Mouse (Mus musculus): ENCODE results near the gene Zmynd19. TPM values are rescaled to one million over a fixed set of nuclear protein-coding genes. Genes with fewer than 3 reads are reported as not detected.

Zmynd19 gene
- 20.8 TPM for polyA plus RNA-seq (2017; shearing (Covaris generic))

DNA sequence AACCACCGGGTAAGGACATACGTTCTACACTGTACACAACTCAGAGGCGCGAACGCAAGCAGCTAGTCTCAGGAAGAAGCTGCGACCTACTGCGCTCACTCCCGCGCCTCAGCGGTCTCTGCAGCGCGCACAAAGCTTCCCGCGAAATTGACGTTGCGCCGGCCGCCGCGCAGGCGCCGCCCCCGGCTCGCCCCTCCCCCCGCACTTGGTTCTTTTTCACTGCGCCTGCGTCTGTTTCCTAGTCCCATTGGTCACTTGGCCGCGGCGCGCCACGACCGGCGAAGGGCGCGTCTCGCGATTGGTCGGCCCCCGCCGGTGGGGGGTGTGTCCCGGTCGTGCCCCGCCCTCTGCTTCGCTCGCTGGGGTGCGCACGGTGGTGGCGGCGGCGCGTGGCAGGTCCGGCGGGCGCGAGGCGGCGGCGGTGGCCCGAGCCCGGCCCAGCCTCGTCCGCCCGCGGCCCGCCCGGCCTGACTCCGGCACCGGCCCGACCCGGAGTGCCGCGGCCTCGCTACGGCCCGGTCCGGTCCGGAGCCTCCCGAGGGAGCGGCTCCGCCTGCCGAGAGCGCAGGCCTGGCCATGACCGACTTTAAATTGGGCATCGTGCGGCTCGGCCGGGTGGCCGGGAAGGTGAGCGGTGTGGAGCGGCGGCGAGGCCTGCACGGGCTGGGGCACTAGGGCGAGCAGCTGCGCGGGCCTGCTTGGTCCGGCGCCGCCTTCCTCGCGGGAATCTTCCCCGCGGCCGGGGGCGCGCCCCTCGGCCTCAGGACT is at the start of gene Zmynd19:
Gene Zmynd19 (plus strand): TSS at position 372 of the 768 bp plus-strand sequence.

DNA sequence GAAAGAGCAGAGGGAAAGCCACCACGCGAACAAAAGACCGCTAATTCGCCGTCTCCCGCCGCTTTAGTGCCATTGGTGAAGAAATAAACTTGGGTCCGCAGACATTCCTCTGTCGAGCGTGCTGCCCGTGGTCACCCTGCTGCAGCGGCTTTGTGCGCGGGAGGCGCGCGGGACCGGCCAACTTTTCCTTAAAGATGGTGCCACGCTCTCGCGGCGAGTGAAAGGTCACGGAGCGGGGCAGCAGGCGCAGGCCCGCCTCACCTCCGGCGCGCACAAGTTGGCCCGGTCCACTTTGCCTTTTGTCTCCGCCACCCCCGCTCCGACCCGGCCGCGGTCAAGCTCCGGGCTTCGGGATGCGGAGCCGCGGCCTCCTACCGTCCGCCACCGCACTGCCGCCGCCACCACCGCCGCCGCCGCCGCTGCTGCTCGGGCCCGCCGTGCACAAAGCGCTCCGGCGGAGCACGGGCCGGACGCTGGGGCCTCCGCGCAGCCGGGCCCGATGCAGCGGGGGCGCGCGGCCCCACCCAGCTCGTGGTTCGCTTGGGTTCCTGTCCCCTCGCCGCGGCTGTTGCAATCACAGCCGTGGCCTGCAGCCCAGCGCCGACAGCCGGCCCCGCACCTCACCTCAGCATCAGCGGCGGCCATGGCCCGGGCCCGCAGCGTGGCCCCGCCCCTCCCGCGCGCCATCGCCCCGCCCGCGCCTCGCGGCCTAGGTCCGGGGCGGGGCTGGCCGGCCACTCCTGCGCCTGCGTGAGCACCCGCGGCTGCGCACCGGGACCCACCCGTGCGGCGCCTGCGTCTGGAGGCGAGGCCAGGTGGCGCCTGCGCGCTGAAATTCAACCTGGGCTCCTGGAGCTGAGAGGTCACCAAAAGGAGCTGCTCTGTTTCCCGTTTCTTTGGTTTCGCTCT is 30.4 kb upstream of the Zmynd19 start, which contains the start of gene Ehmt1:
Gene Ehmt1 (minus strand): TSS at position 685 of the 909 bp plus-strand sequence.

DNA sequence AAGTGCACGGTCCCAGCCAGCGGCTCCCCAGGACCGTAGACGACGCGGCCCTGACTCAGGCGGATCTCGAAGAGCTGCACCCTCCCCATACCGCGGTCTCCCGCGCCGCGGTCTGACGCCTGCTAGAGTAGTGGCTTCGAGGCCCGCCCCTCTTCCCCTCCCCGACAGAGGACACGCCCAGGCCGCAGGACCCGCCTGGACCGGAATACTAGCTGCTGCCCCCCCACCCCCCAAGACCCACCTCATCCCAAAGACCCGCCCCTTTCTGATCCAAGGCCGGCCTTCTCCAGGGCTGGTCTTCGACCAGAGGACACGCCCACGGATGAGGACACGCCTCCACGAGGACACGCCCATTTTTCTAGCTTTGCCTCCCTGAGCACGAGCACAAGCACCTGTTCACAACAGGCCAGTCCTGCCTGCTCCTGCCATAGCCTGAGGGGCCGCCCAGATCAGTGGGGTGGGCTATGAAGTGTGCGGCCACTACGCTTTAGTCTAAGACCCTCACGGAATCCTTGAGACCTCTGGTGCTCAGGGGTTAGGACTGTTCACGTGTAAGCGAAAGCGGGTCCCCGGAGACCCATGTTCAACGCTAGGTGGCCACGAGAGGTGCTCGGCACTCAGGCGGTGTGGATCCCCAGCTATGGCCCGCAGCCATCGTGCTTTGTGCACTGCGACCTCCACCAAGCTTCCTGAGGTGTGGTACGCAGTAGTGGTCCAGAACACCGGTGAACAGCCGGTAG is 14.4 kb upstream of the Zmynd19 start, which contains the start of gene Arrdc1:
Gene Arrdc1 (minus strand): TSS at position 196 of the 740 bp plus-strand sequence.

DNA sequence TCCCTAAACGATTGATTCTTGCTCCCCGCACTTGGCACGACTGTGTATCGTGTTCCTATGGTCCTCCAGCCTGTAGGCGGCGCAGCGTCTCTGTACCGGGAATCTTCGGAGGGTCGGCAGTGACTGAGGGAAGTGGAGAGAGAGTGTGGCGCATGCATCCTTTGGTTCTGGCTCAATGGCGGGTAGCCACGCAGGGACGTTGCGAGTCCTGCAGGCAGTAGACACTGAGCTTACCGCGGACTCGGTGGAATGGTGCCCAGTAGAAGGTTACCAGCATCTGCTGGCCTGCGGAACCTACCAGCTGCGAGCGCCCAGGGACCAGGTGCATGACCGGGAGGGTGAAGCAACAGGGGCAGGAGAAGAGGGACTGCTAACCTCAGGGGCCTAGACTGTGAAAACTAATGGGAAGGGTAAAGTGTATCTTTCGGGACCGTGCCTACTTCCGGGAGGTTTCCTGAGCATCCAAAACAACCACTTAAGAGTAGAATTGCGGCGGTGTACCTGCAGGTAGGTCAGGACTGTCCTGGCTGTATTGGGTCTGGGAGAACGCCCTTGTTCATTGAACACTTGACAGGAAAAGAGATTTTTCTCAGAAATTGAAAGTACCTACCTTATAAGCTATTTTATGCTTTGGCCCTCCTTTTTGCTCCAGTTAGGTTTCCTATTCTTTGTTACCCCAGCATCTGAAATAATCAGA is 12.9 kb downstream of the Zmynd19 start, which contains the start of gene Dph7:
Gene Dph7 (plus strand): TSS at position 97 of the 697 bp plus-strand sequence.

DNA sequence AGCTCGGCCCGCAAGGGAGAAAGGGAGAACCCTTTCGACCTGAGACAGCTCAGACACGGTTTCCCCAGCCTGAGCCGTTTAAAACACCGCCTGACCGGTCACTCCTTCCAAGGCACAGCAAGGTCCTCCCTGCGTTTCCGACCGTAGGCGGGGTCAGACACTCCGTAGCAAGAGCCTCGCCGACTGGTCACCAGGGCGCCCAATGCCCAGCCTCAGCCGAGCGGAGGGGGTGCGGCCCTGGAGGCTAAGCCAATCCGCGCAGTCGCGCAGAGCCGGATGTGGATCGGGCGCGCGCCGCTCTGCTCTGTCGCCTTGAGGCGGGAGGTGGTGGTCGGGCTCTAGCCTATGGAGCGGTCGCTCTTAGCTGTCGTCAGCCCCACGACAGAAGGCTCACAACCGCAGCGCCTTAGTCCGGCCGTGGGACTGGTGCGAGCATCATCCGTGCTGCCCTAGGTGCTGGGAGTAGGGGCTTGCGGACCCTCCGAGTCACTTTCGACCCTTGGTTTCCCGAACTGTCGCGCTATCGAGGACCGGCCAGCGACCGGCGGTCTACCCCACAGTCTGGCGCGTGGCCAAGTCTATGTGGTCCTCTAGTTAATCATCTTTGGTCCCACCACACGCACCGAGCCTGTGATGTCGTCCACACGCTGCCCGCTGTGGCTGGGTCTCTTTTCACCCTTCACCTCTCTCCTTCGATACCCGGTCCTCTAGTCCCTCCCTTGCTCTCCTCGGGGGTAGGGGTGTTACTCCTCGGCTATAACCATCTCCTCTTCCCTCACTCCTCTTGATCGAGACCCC is 25.5 kb downstream of the Zmynd19 start, which contains the start of gene Mrpl41:
Gene Mrpl41 (minus strand): TSS at position 193 of the 798 bp plus-strand sequence.

DNA sequence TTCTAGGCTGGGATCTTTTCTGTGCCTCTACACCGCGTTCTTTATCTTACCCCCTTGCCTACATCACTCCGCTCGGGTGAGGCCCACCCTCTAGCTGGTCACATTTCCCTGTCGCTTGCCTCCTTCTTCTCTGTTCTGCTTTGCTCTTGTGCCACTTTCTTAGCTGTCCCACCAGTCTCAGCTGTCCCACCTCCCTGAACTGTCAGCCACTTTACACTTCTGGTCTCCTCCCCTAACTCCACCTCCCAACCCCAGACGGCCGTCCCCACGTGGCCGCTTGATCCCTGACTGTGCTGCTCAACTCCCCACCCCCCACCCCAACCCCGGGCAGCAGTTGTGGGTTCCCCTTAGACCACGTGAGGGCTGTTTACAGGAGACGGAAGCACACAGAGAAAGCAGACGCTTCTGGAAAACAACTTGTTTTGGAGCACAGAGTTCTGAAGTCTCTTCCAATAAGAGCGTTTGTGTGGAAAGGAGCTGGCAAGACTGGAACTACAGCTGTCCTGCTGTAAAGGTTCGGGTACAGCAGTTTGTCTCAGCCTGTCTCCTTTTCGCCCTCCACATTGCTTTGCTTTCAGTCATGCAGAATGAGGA is 26.2 kb downstream of the Zmynd19 start, which contains the start of gene Pnpla7:
Gene Pnpla7 (plus strand): TSS at position 330 of the 594 bp plus-strand sequence.

Other genes starting within 250 kb of the Zmynd19 start
- gene Cacna1b, start 186.6 kb upstream of the Zmynd19 start, polyA plus RNA-seq (2017; shearing (Covaris generic)) = 0.02 TPM
- gene Ehmt1, start 30.2 kb upstream of the Zmynd19 start, polyA plus RNA-seq (2017; shearing (Covaris generic)) = 43.8 TPM
- gene Arrdc1, start 14.5 kb upstream of the Zmynd19 start, polyA plus RNA-seq (2017; shearing (Covaris generic)) = 256 TPM
- gene Dph7, start 12.6 kb downstream of the Zmynd19 start, polyA plus RNA-seq (2017; shearing (Covaris generic)) = 33.5 TPM
- gene Mrpl41, start 25.3 kb downstream of the Zmynd19 start, polyA plus RNA-seq (2017; shearing (Covaris generic)) = 90.2 TPM
- 80.4 TPM for gene Pnpla7, start 26.2 kb downstream of the Zmynd19 start, polyA plus RNA-seq (2017; shearing (Covaris generic))
- 53.2 TPM for gene Nsmf, start 104.6 kb downstream of the Zmynd19 start, polyA plus RNA-seq (2017; shearing (Covaris generic))
- 0.37 TPM for gene Entpd8, start 130.5 kb downstream of the Zmynd19 start, polyA plus RNA-seq (2017; shearing (Covaris generic))
- 8.3 TPM for gene Noxa1, start 145.4 kb downstream of the Zmynd19 start, polyA plus RNA-seq (2017; shearing (Covaris generic))
- gene Nrarp, start 231.0 kb downstream of the Zmynd19 start, polyA plus RNA-seq (2017; shearing (Covaris generic)) = 5.1 TPM
- 115 TPM for gene Tor4a, start 247.1 kb downstream of the Zmynd19 start, polyA plus RNA-seq (2017; shearing (Covaris generic))

All from CD4-positive, CD25-positive, alpha-beta regulatory T cell (primary cell).